Mouse (Mus musculus) MEL (cell line): ENCODE results near the gene Hnrnpa2b1. TPM values are rescaled to one million over a fixed set of nuclear protein-coding genes. Genes with fewer than 3 reads are reported as not detected.

ENCODE experiments used
- DNase-seq: peaks from one replicate; pipeline ENCODE4 v3.0.0; 2011; ENCODE audit warnings: low read depth, low spot score
- H3K27ac ChIP-seq: 2 replicates; pipeline ENCODE4 v1.5.1; 2012; ENCODE audit warnings: low read depth, mild to moderate bottlenecking, control low read depth, low read length, moderate library complexity; ENCODE audit not compliant: control insufficient read depth
- H3K27me3 ChIP-seq, 2 experiments: fragments of 150-350 bp in 1 of 2; sonication (generic) in 1 of 2; 2 replicates each; pipeline ENCODE4 v1.6.1; 2012; ENCODE audit warnings: low read length in 2 of 2, mild to moderate bottlenecking in 2 of 2, improper control_type of control experiment in 1 of 2, moderate library complexity in 1 of 2; ENCODE audit not compliant: insufficient read depth in 2 of 2, control insufficient read depth in 1 of 2
- H3K36me3 ChIP-seq, 2 experiments: 2 replicates each; pipeline ENCODE4 v1.6.1; 2012 to 2014; ENCODE audit warnings: low read length in 2 of 2, improper control_type of control experiment in 1 of 2, inconsistent platforms in 1 of 2, mild to moderate bottlenecking in 1 of 2; ENCODE audit not compliant: insufficient read depth in 2 of 2, control insufficient read depth in 1 of 2
- H3K4me1 ChIP-seq, 2 experiments: fragments of 150-350 bp in 1 of 2; sonication (generic) in 1 of 2; 2 replicates each; pipeline ENCODE4 v1.6.1; 2012; ENCODE audit warnings: low read length in 2 of 2, improper control_type of control experiment in 1 of 2, mild to moderate bottlenecking in 1 of 2; ENCODE audit not compliant: insufficient read depth in 2 of 2, control insufficient read depth in 1 of 2
- H3K4me3 ChIP-seq, 2 experiments: fragments of 150-350 bp in 1 of 2; sonication (generic) in 1 of 2; 2 replicates each; pipeline ENCODE4 v1.5.1; 2012; ENCODE audit warnings: low read depth in 2 of 2, low read length in 2 of 2, mild to moderate bottlenecking in 2 of 2, moderate library complexity in 2 of 2, control low read depth in 1 of 2, improper control_type of control experiment in 1 of 2; ENCODE audit not compliant: control insufficient read depth in 1 of 2, insufficient read depth in 1 of 2
- H3K79me2 ChIP-seq: 2 replicates; pipeline ENCODE4 v1.6.1; 2012; ENCODE audit warnings: mild to moderate bottlenecking, low read length, moderate library complexity; ENCODE audit not compliant: control insufficient read depth, poor library complexity, insufficient read depth
- H3K9ac ChIP-seq: 2 replicates; pipeline ENCODE4 v1.6.1; 2012; ENCODE audit warnings: low read depth, mild to moderate bottlenecking, control low read depth, low read length, moderate library complexity; ENCODE audit not compliant: control insufficient read depth, poor library complexity, severe bottlenecking
- H3K9me3 ChIP-seq: fragments of 150-350 bp; sonication (generic); replicated peaks from 2 replicates; pipeline ENCODE4 v1.6.1; 2012; ENCODE audit warnings: mild to moderate bottlenecking, low read length, improper control_type of control experiment, moderate library complexity; ENCODE audit not compliant: insufficient read depth
- CHD1 ChIP-seq: IDR thresholded peaks from 2 replicates; pipeline ENCODE4 v1.6.1; 2012; ENCODE audit warnings: low read depth, mild to moderate bottlenecking, inconsistent platforms, low read length, improper control_type of control experiment
- CTCF ChIP-seq, 3 experiments: IDR thresholded peaks in 2 of 3; conservative IDR thresholded peaks in 1 of 3; 2 replicates each; pipeline ENCODE4 v1.5.1; 2011 to 2012; ENCODE audit warnings: low read length in 3 of 3, low read depth in 2 of 3, mild to moderate bottlenecking in 2 of 3, improper control_type of control experiment in 1 of 3, inconsistent platforms in 1 of 3, mixed read lengths in 1 of 3, moderate library complexity in 1 of 3; ENCODE audit not compliant: control insufficient read depth in 1 of 3, insufficient read depth in 1 of 3, poor library complexity in 1 of 3, severe bottlenecking in 1 of 3
- E2F4 ChIP-seq: IDR thresholded peaks from 2 replicates; pipeline ENCODE4 v1.6.1; 2011; ENCODE audit warnings: low read depth, low read length, improper control_type of control experiment, borderline replicate concordance
- ELF1 ChIP-seq: IDR thresholded peaks from 2 replicates; pipeline ENCODE4 v1.6.1; 2014; ENCODE audit warnings: low read depth, mild to moderate bottlenecking, inconsistent platforms, low read length, improper control_type of control experiment, moderate library complexity
- GABPA ChIP-seq: IDR thresholded peaks from 2 replicates; pipeline ENCODE4 v1.6.1; 2012; ENCODE audit warnings: low read depth, mild to moderate bottlenecking, inconsistent platforms, low read length, improper control_type of control experiment, moderate library complexity
- HCFC1 ChIP-seq: IDR thresholded peaks from 2 replicates; pipeline ENCODE4 v1.6.1; 2012; ENCODE audit warnings: low read depth, mild to moderate bottlenecking, inconsistent platforms, low read length, improper control_type of control experiment, moderate library complexity
- MAFK ChIP-seq: IDR thresholded peaks from 2 replicates; pipeline ENCODE4 v1.6.1; 2011; ENCODE audit warnings: low read depth, mild to moderate bottlenecking, low read length, improper control_type of control experiment, borderline replicate concordance
- MAZ ChIP-seq: IDR thresholded peaks from 2 replicates; pipeline ENCODE4 v1.6.1; 2012; ENCODE audit warnings: low read depth, mild to moderate bottlenecking, inconsistent platforms, low read length, improper control_type of control experiment
- MXI1 ChIP-seq: IDR thresholded peaks from 2 replicates; pipeline ENCODE4 v1.6.1; 2011; ENCODE audit warnings: mild to moderate bottlenecking, low read depth, low read length, improper control_type of control experiment
- MYB ChIP-seq: IDR thresholded peaks from 2 replicates; pipeline ENCODE4 v1.6.1; 2011; ENCODE audit warnings: mild to moderate bottlenecking, low read depth, low read length, improper control_type of control experiment
- MYC ChIP-seq: IDR thresholded peaks from 2 replicates; pipeline ENCODE4 v1.6.1; 2011; ENCODE audit warnings: low read depth, mild to moderate bottlenecking, low read length, improper control_type of control experiment, moderate library complexity
- POLR2AphosphoS2 ChIP-seq: IDR thresholded peaks from 2 replicates; pipeline ENCODE4 v1.6.1; 2011; ENCODE audit warnings: low read length, improper control_type of control experiment
- POLR2AphosphoS5 ChIP-seq: IDR thresholded peaks from 2 replicates; pipeline ENCODE4 v1.6.1; 2012; ENCODE audit warnings: low read depth, borderline replicate concordance, mild to moderate bottlenecking, inconsistent platforms, low read length, moderate library complexity, mixed read lengths
- RAD21 ChIP-seq: IDR thresholded peaks from 2 replicates; pipeline ENCODE4 v1.6.1; 2011; ENCODE audit warnings: mild to moderate bottlenecking, low read depth, low read length, improper control_type of control experiment
- SIN3A ChIP-seq: IDR thresholded peaks from 2 replicates; pipeline ENCODE4 v1.6.1; 2012; ENCODE audit warnings: low read length, improper control_type of control experiment, inconsistent platforms
- TCF12 ChIP-seq: IDR thresholded peaks from 2 replicates; pipeline ENCODE4 v1.6.1; 2014; ENCODE audit warnings: low read depth, mild to moderate bottlenecking, inconsistent platforms, low read length, improper control_type of control experiment, moderate library complexity
- USF1 ChIP-seq: IDR thresholded peaks from 2 replicates; pipeline ENCODE4 v1.6.1; 2014; ENCODE audit warnings: low read depth, mild to moderate bottlenecking, inconsistent platforms, low read length, improper control_type of control experiment, moderate library complexity
- ZC3H11A ChIP-seq: IDR thresholded peaks from 2 replicates; pipeline ENCODE4 v1.6.1; 2012; ENCODE audit warnings: low read depth, mild to moderate bottlenecking, inconsistent platforms, low read length, improper control_type of control experiment
- ZNF384 ChIP-seq: IDR thresholded peaks from 2 replicates; pipeline ENCODE4 v1.6.1; 2012; ENCODE audit warnings: low read depth, mild to moderate bottlenecking, inconsistent platforms, low read length, improper control_type of control experiment
- polyA plus RNA-seq, 2 experiments: library from polyadenylated mRNA; stranded (reverse) in 1 of 2; unstranded in 1 of 2; fragments of >175 nt in 1 of 2; fragments of >200 nt in 1 of 2; gene quantifications; 2 replicates each; pipeline versions ENCODE4 v1.2.1 to v1.2.4; 2012; ENCODE audit warnings: low replicate concordance in 2 of 2, low read depth in 1 of 2; ENCODE audit not compliant: insufficient read length in 2 of 2, insufficient read depth in 1 of 2, missing spikeins in 1 of 2
- total RNA-seq: library from RNA; depleted of rRNA; stranded (reverse); fragments of 300-350 nt; gene quantifications from 2 replicates; pipeline ENCODE4 v1.2.3, GENCODE M21; 2012

Gene Hnrnpa2b1
- total and polyA plus RNA-seq, 3 experiments, result 635 to 1,710 (median 1,226) TPM

DNA sequence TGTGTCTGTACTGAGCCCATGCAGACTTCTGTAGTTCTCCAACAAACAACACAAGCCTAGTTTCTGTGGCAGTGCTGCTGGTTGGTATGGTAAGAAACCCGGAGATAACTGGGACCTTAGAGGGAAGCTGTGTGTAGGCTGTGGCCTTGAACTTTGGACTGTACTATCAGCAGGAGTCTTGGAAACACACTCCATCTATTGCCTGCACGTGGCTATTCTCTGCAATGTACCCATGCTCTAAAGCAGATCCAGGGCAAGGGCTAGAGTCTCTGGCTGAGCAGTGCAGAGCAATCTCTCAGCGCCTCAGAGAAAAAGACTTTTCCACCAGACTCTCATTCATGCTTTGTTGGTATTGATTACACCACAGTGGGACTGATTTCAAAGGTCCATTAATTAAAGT is 44.1 kb upstream of the Hnrnpa2b1 start:
- Histone ChIP-seq H3K9ac (no peak overlapping the region), H3K9me3 (no peaks in the 10 kb centered on the region), H3K4me1 (no peaks in the 10 kb centered on the region; a peak in 1 of 4 replicates), H3K27ac (no peak overlapping the region), H3K79me2 (no peaks in the 10 kb centered on the region), H3K36me3 (peaks cover 0 to 3% of the 10 kb centered on the region in 2 experiments; a peak in 1 of 4 replicates), H3K27me3 (no peaks in the 10 kb centered on the region), H3K4me3 (no peak overlapping the region)
- no peak for DNase-seq
- TF ChIP-seq POLR2AphosphoS5, result no peak
- TF ChIP-seq MXI1, result no peak
- no peak for TF ChIP-seq ZC3H11A
- TF ChIP-seq ZNF384, result no peak
- TF ChIP-seq MYC, result no peak
- TF ChIP-seq RAD21, result no peak
- no peak for TF ChIP-seq HCFC1
- no peak for TF ChIP-seq MAFK
- TF ChIP-seq CTCF (IDR thresholded peaks at IDR 0.05 in 2 of 3, conservative IDR thresholded peaks at IDR 0.05 in 1 of 3; ENCODE audit: control insufficient read depth in 1 of 3, insufficient read depth in 1 of 3, low read depth in 2 of 3, low read length in 3 of 3, poor library complexity in 1 of 3, severe bottlenecking in 1 of 3), result no peak
- TF ChIP-seq MYB, result no peak
- TF ChIP-seq TCF12, result no peak
- no peak for TF ChIP-seq POLR2AphosphoS2
- no peak for TF ChIP-seq E2F4
- no peak for TF ChIP-seq USF1
- TF ChIP-seq CHD1, result no peak
- no peak for TF ChIP-seq GABPA
- no peak for TF ChIP-seq ELF1
- TF ChIP-seq SIN3A, result no peak

DNA sequence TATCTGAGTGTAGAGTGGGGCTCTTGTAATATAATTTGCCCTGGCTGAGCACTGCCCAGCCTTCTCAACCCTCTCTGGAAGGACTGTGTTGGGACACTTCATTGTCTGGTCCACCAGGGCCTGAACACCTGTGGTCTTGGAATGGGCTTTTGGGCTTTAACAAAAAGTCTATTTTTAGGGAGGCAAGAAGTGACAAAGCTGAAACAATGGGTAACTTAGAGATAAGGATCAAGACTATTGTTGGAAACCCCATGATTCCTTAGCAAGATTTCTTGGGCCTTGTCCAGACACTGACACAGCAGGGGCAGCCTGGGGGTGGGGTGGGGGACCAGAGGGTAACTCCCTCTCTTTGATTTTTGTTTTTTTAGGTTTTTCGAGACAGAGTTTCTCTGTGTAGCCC is 41.3 kb upstream of the Hnrnpa2b1 start:
- Histone ChIP-seq H3K36me3 (peaks cover 0 to 3% of the 10 kb centered on the region in 2 experiments; a peak in 2 of 4 replicates), H3K9me3 (no peaks in the 10 kb centered on the region), H3K4me3 (no peak overlapping the region), H3K9ac (no peak overlapping the region), H3K4me1 (no peaks in the 10 kb centered on the region; a peak in 2 of 4 replicates), H3K79me2 (no peaks in the 10 kb centered on the region)
- no peak for TF ChIP-seq MAZ
- TF ChIP-seq, all 39 proteins: peak for 0
- Histone ChIP-seq H3K27ac (no peak overlapping the region), H3K27me3 (no peaks in the 10 kb centered on the region)
- DNase-seq, result no peak
